Mouse (Mus musculus): ENCODE measurements at regions not wholly inside any gene's neighbourhood (a gene's known extent, or its start where the extent isn't known, plus 50 kb on each side); places are given as distances from the start of the nearest gene placed in this dataset.

DNA sequence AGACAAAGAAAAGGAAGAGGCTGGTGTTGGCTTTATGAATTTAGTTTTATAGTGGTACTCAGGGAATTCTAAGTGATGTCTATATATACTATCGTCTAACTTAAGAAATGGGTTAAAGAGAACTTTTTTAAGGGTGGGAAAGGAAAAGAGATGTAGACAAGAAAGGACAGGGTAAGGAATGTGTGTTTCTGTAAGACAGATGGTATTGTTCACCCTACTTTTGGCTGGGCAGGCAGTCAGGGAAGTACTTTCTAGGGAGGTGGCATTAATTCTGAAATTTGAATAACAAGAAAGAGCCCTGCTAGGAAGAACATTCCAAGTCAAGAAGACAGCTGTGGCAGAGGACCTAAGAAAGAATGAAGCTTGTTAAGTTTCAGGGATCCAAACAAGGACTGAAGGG lies 263.0 kb downstream of the Pik3r1 start:
- no peak for ATAC-seq

DNA sequence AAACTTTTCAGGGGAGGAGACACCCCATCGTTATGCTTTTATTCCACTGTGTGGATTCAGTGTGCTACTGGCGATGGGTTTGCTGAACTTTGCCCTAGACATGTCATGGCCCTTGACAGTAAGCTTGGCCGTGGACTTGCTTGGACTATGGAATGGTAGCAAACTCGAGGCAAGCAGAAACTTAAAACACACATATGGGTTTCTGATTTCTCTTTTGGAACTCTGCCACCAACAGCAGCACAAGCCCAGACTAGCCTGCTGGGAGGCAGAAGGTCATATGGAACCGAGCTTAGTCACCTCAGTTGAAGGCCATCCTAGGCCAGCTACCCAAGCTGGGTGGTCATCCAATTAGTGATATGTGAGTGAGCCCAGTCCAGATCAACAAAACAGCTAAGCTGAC lies 263.8 kb downstream of the Pik3r1 start:
- no peak for ATAC-seq

GRCm38 (mm10) chr13:101501845-101502284 lies 266.2 kb downstream of the Pik3r1 start:
- ATAC-seq: no peak

DNA sequence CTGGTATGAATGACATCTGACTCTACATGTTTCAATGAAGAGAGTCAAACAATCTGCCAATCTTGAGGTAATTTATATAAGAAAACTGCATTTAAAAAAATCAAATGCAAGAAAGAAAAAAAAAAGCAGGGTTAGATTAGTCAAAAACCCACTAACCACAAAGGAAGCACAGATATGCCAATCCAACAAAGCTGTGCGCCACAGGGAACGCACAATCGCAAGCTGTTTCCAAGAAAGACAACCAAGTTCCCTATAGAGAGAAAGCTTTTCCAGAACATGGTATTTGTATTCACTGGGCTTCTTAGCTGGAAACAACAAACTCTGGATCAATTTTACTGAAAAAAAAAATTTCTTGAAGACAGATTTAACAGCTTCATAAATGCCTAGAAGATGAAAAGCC lies 267.0 kb downstream of the Pik3r1 start:
- no peak for ATAC-seq

DNA sequence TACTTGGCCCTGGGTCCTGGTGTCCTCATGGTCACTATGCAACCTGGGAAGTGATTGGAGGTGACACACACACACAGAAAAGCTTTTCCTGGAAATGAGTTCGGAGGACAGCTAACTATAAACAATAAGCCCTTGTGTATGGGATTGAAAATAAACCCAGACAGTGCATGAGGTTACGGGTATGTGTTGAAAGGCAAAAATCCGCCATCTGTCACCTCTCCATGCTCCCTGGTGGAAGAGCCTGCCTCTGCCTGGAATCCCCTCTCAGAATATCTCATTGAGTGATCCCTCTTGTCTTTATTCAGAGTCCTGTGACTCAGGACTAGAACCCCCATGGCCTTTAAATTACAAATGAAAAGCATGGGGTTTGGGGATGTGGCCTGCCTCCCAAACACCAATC lies 276.2 kb downstream of the Pik3r1 start:
- ATAC-seq: no peak

DNA sequence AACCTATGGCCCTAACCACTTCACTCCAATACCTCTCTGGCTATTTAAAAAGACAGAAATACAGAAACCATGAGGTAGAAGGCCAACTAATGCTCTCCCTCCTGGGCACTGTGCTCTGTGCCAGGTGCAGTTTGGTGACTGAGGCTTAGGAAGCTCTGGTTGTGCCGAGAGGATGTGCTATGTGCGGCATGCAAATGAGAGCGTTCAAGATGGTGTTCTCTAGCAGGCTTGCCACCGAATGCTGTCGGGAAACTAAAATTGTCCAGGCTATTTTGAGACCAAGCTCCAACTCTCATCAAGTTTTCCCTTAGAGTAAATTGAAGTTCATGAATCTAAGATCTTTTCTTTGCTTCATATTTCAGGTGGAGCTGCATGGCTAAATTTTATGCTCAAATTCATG lies 277.1 kb downstream of the Pik3r1 start:
- no peak for ATAC-seq

DNA sequence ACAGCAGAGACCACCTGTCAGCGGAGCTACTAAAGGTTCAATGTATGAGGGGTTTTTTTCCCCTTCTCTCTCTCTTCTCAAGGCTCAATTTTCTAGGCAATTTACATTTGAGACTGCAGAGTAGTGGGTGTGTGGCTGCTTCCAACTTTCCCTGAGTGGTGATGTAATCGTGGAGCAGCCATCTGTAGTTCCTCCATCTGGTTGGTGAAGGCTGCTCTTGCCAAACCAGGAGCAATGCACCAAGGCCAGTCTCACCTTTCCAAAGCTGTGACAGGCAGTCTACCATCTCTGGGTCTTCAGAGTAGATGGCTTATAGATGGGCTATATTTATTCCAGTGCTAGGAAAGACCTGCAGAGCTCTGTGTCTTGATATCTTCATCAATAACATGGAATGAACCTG lies 280.4 kb downstream of the Pik3r1 start:
- ATAC-seq: no peak

DNA sequence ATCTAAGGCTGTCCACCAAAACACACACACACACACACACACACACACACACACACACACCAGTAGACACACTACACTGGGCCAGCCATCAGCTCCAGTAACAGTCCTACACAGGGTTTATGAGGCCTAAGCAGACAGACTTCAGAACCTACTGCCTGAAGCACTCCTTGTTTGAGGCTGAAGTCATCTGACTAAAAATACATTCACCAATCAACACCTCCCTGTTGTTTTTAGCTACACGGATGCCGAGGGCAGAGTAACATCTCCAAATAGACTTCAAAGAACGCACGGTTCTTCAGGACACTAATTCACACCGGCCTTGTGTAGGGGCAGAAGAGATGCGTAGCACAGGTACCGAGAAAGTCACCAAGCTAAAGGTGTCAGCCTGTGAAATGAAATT lies 282.2 kb downstream of the Pik3r1 start:
- ATAC-seq: no peak

DNA sequence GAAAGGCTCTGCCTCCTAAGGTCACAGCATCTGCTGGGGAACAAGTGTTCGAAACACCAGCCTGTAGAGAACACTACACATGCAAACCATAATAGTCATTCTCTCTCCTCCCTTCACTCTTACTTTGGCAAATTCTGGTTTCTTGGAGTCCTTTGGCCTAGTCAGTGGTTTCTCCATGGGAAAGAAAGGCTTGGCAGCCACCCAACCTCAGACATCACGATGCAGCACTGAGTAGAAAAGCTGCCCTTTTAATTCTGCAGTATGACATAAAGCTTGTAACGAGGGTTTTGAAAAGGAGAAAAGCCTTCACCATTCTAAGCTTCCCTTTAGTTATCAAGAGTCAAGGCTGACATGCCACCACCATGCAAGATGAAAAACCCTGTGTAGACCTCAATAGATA lies 284.2 kb downstream of the Pik3r1 start:
- no peak for ATAC-seq

GRCm38 (mm10) chr13:101481551-101482184 lies 286.3 kb downstream of the Pik3r1 start:
- no peak for ATAC-seq

DNA sequence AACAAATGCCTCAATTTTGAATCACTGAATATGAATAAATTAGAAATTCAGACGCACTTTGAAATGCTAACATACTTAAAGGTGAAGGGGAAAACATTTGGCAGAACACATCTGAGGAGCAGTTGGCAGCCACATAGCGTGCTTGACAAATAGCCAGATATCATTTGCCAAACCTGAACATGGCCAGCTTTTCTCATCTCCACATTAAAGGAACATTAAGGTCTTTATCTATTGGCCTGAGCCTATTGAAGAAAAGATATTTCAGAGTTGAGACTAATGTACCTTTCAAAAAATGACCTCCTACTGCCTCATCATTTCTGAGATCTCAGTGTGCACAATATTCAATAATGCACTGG lies 288.7 kb downstream of the Pik3r1 start:
- no peak for ATAC-seq

GRCm38 (mm10) chr13:101478608-101479296 lies 289.3 kb downstream of the Pik3r1 start:
- ATAC-seq: no peak

- no peak for ATAC-seq
These were observed 294.7 kb downstream of the Pik3r1 start for GRCm38 (mm10) chr13:101473349-101473748.

DNA sequence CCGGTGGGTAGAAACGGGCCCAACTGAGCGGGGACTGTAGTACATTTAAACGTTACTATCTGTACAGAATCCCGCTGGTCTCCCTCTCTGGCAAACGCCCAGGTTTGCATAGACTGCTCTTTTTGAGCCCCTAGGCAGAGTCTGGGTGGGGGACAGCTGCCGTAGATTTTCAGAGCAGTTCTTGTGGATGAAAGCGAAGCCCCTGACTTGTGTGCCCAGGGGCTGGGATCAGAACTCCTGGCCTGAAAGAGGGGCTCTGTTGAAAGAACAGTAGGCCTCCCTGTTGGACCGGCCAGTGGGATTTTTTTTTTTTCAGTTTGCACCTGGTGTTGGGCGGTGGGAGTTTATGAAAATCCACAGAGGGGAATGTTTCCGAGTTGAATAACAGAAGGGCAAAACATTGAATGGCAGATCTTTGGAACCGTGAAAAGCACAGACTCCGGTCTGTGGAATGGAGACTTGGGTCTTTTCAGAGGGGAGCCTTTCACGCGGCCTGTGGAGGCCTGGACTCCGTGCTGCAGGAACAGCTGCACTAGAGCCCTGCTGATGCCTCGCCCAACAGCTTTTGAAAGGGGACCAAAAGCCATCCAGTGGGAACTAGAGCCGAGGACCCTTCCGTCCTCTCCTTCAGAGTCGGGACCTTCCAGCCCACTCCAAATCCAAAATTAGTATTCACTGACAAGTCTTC lies 297.3 kb downstream of the Pik3r1 start:
- no peak for ATAC-seq

DNA sequence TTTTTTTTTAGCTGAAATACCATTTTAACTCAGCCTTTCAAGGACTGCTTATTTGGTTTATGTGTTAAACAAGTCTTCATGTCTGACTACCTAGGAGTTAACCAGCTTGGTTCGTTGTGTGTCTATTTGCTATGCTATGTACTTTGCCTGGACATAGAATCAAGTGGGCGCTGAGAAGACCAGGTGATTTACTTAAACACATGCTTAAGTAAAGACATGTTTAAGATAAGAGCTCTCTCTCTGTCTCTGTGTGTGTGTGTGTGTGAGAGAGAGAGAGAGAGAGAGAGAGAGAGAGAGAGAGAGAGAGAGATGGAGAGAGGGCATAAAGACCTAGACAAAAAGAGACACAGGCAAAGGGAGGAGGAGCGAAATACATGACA lies 302.3 kb downstream of the Pik3r1 start:
- no peak for ATAC-seq

- ATAC-seq: no peak
These were observed 302.9 kb downstream of the Pik3r1 start for GRCm38 (mm10) chr13:101464928-101465747.

- no peak for ATAC-seq
These were observed 311.1 kb downstream of the Pik3r1 start for GRCm38 (mm10) chr13:101456926-101457325.

DNA sequence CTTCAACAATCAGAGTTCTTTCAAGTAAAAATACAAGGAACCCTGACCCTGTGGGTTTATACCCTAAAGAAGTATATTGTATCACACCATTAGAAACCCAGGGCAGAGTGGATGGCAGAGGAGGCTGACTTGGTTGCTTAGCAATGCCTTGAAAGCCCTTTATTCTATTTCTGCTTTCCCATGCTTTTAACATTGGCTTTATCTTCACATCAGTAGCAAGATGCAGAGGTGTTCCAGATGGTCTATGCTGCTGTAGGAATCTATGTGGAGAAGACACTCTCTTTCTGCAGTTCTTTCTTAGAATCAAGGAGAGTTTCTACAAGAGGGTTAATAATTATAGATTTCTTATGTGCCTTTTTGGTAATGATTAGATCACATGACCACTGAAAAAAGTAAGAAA lies 313.7 kb downstream of the Pik3r1 start:
- ATAC-seq: no peak

GRCm38 (mm10) chr13:101450501-101450900 lies 317.5 kb downstream of the Pik3r1 start:
- no peak for ATAC-seq

GRCm38 (mm10) chr13:101439517-101439916 lies 328.5 kb downstream of the Pik3r1 start:
- no peak for ATAC-seq

GRCm38 (mm10) chr13:101439041-101439440 lies 329.0 kb downstream of the Pik3r1 start:
- no peak for ATAC-seq

DNA sequence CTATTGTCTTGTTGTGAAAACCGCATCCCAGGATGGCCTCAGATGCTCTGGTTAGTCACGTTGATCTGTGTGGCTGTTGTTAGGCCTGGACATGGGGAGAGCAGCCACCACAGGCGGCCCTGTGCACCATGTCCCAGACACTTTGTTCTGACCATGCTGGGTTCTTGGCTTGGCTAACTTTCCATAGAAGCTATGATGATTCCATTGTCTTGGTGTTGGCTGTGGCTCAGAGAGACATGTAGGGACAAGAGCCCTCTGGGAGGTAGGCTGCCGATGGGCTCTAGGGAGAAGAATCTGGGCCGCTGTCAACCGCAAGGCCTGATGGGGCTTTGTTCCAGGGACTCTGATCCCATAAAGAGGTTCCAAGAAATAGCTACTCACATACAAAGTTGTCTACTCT lies 334.9 kb downstream of the Pik3r1 start:
- ATAC-seq: no peak

Measured in activated CD4-positive, CD25-positive, alpha-beta regulatory T cell, adult 4 months (primary cell).